Mouse (Mus musculus): ENCODE measurements at regions not wholly inside any gene's neighbourhood (a gene's known extent, or its start where the extent isn't known, plus 50 kb on each side); places are given as distances from the start of the nearest gene placed in this dataset.

DNA sequence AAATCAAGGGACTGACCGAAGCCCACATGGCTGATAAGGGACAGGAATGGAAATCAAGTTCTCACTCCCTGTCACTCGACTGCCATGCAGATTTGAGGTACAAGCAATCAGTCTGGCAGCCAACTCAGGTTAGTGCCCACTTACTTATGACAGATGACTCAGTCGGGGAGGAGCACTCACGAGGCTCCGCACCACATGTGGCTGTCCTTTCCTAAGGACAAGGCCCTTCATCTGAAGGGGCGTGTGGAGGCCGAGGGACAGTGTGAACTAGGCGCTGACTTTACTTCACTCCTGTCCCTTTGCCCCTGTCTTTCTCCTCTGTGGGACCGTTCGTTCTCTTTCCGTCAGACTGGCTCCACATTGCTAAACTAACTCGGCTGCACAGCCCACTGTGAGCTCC is 139.7 kb upstream of the Azi2 start:
- Histone ChIP-seq H3K36me3 (ENCODE audit: control insufficient read depth, insufficient read depth, low read length) (no peaks in the 10 kb centered on the region), H3K9me3 (ENCODE audit: control insufficient read depth, low read length) (no peaks in the 10 kb centered on the region), H3K4me3 (ENCODE audit: control insufficient read depth in 1 of 2, insufficient read depth in 1 of 2, low read depth in 1 of 2, low read length in 2 of 2) (no peak overlapping the region), H3K4me2 (ENCODE audit: low read length) (no peak overlapping the region), H3K4me1 (ENCODE audit: control insufficient read depth in 2 of 2, insufficient read depth in 2 of 2, low read length in 2 of 2) (peaks cover 6% of the 10 kb centered on the region in 2 experiments; a peak in 2 of 4 replicates), H3K27me3 (ENCODE audit: control insufficient read depth, insufficient read depth, low read length) (no peaks in the 10 kb centered on the region), H3K27ac (replicated peaks in 1 of 2; ENCODE audit: control insufficient read depth in 1 of 2, insufficient read depth in 1 of 2, low read depth in 2 of 2, low read length in 2 of 2) (no peak overlapping the region), H3K9ac (ENCODE audit: low read length) (no peak overlapping the region)
- WGBS: 50% methylated on average over 12 of the region's 12 CpGs
- ATAC-seq (ENCODE audit: insufficient number of reproducible peaks, insufficient read depth, low FRiP score, low read depth): no peak

DNA sequence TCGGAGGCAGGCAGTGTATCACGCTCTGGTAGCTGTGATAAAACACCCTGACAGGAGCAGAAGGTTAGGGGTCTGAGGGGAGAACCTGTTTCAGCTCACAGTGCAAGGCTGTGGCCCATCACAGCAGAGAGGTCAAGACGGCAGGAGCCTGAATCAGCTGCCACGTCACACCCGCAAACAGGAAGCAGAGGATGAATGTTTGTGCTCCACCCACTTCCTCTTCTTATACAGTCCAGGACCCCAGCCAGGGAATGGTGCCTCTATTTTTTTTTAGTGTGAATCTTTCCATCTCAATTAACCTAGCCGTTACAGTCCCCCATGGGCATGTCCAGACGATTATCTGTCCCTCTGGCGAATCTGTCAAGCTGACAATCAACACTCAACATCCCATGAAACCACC is 143.8 kb upstream of the Azi2 start:
- H3K4me1 ChIP-seq (ENCODE audit: control insufficient read depth in 2 of 2, insufficient read depth in 2 of 2, low read length in 2 of 2): peaks cover 6% of the 10 kb centered on the region in 2 experiments; a peak in 2 of 4 replicates
- no peak for ATAC-seq (ENCODE audit: insufficient number of reproducible peaks, insufficient read depth, low FRiP score, low read depth)
- H3K9me3 ChIP-seq (ENCODE audit: control insufficient read depth, low read length): no peaks in the 10 kb centered on the region
- H3K36me3 ChIP-seq (ENCODE audit: control insufficient read depth, insufficient read depth, low read length): no peaks in the 10 kb centered on the region
- no peak overlapping the region for H3K4me2 ChIP-seq (ENCODE audit: low read length)
- 59% methylated on average over 8 of the region's 8 CpGs for WGBS
- no peak overlapping the region for H3K27ac ChIP-seq (replicated peaks in 1 of 2; ENCODE audit: control insufficient read depth in 1 of 2, insufficient read depth in 1 of 2, low read depth in 2 of 2, low read length in 2 of 2)
- H3K27me3 ChIP-seq (ENCODE audit: control insufficient read depth, insufficient read depth, low read length): no peaks in the 10 kb centered on the region
- no peak overlapping the region for H3K9ac ChIP-seq (ENCODE audit: low read length)
- H3K4me3 ChIP-seq (ENCODE audit: control insufficient read depth in 1 of 2, insufficient read depth in 1 of 2, low read depth in 1 of 2, low read length in 2 of 2): no peak overlapping the region

GRCm38 (mm10) chr9:117892601-117893000 is 147.7 kb upstream of the Azi2 start:
- Histone ChIP-seq H3K4me2 (ENCODE audit: low read length) (no peak overlapping the region), H3K36me3 (ENCODE audit: control insufficient read depth, insufficient read depth, low read length) (no peaks in the 10 kb centered on the region), H3K4me3 (ENCODE audit: control insufficient read depth in 1 of 2, insufficient read depth in 1 of 2, low read depth in 1 of 2, low read length in 2 of 2) (no peak overlapping the region), H3K9ac (ENCODE audit: low read length) (no peak overlapping the region), H3K27ac (replicated peaks in 1 of 2; ENCODE audit: control insufficient read depth in 1 of 2, insufficient read depth in 1 of 2, low read depth in 2 of 2, low read length in 2 of 2) (no peak overlapping the region), H3K9me3 (ENCODE audit: control insufficient read depth, low read length) (no peaks in the 10 kb centered on the region), H3K27me3 (ENCODE audit: control insufficient read depth, insufficient read depth, low read length) (no peaks in the 10 kb centered on the region), H3K4me1 (ENCODE audit: control insufficient read depth in 2 of 2, insufficient read depth in 2 of 2, low read length in 2 of 2) (no peaks in the 10 kb centered on the region)
- no peak for ATAC-seq (ENCODE audit: insufficient number of reproducible peaks, insufficient read depth, low FRiP score, low read depth)
- WGBS: 83% methylated on average over 6 of the region's 6 CpGs

- peak overlapping the region; percentile 97 for H3K4me2 ChIP-seq (ENCODE audit: low read length)
- no peak overlapping the region for H3K9ac ChIP-seq (ENCODE audit: low read length)
- no peaks in the 10 kb centered on the region for H3K9me3 ChIP-seq (ENCODE audit: control insufficient read depth, low read length)
- H3K27ac ChIP-seq (replicated peaks in 1 of 2; ENCODE audit: control insufficient read depth in 1 of 2, insufficient read depth in 1 of 2, low read depth in 2 of 2, low read length in 2 of 2): no peak overlapping the region
- H3K4me3 ChIP-seq (ENCODE audit: control insufficient read depth in 1 of 2, insufficient read depth in 1 of 2, low read depth in 1 of 2, low read length in 2 of 2): peak overlapping the region in 1 of 2 experiments; percentile 54; a peak in 2 of 4 replicates
- no peaks in the 10 kb centered on the region for H3K36me3 ChIP-seq (ENCODE audit: control insufficient read depth, insufficient read depth, low read length)
- peaks cover 45% of the 10 kb centered on the region for H3K27me3 ChIP-seq (ENCODE audit: control insufficient read depth, insufficient read depth, low read length)
- 26% methylated on average over 8 of the region's 8 CpGs for WGBS
- no peak for ATAC-seq (ENCODE audit: insufficient number of reproducible peaks, insufficient read depth, low FRiP score, low read depth)
- peaks cover 0 to 11% of the 10 kb centered on the region in 2 experiments; a peak in 2 of 4 replicates for H3K4me1 ChIP-seq (ENCODE audit: control insufficient read depth in 2 of 2, insufficient read depth in 2 of 2, low read length in 2 of 2)
These were observed 167.1 kb upstream of the Azi2 start for GRCm38 (mm10) chr9:117873172-117873571.

GRCm38 (mm10) chr9:117872387-117873081 is 167.8 kb upstream of the Azi2 start:
- peak overlapping the region; percentile 47; the same call in 1 of the 2 replicates for H3K9ac ChIP-seq (ENCODE audit: low read length)
- ATAC-seq (ENCODE audit: insufficient number of reproducible peaks, insufficient read depth, low FRiP score, low read depth): no peak
- peak overlapping the region; percentile 42 to 54 for H3K4me3 ChIP-seq (ENCODE audit: control insufficient read depth in 1 of 2, insufficient read depth in 1 of 2, low read depth in 1 of 2, low read length in 2 of 2)
- H3K27me3 ChIP-seq (ENCODE audit: control insufficient read depth, insufficient read depth, low read length): peaks cover 45% of the 10 kb centered on the region
- H3K4me1 ChIP-seq (ENCODE audit: control insufficient read depth in 2 of 2, insufficient read depth in 2 of 2, low read length in 2 of 2): peaks cover 0 to 11% of the 10 kb centered on the region in 2 experiments; a peak in 2 of 4 replicates
- no peak overlapping the region for H3K27ac ChIP-seq (replicated peaks in 1 of 2; ENCODE audit: control insufficient read depth in 1 of 2, insufficient read depth in 1 of 2, low read depth in 2 of 2, low read length in 2 of 2)
- WGBS: under 1% methylated on average over 68 of the region's 70 CpGs
- H3K4me2 ChIP-seq (ENCODE audit: low read length): peak overlapping the region; percentile 97
- H3K9me3 ChIP-seq (ENCODE audit: control insufficient read depth, low read length): no peaks in the 10 kb centered on the region
- no peaks in the 10 kb centered on the region for H3K36me3 ChIP-seq (ENCODE audit: control insufficient read depth, insufficient read depth, low read length)

- ATAC-seq (ENCODE audit: insufficient number of reproducible peaks, insufficient read depth, low FRiP score, low read depth): no peak
These were observed 168.3 kb upstream of the Azi2 start for GRCm38 (mm10) chr9:117872021-117872386.

DNA sequence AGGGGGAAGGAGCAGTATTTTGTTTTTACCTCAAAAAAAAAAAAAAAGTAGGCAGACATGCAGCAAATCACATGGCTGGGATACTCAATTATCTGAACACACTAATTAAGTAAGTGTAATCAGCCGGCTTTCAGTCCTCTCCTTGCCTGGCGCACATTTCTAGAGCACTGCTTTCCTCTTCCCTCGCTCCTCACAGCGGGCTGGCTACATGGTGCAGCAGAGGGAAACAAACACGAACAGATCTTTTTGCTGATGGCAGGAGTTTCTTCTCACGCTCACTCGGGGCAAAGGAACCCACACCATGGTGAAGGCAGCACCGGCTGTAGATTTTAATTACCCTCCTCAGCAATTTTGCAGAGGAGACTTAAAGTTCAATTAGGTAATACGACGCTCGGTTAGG is 169.7 kb upstream of the Azi2 start:
- WGBS: 77% methylated on average over 11 of the region's 11 CpGs
- Histone ChIP-seq H3K27ac (replicated peaks in 1 of 2; ENCODE audit: control insufficient read depth in 1 of 2, insufficient read depth in 1 of 2, low read depth in 2 of 2, low read length in 2 of 2) (no peak overlapping the region), H3K9me3 (ENCODE audit: control insufficient read depth, low read length) (no peaks in the 10 kb centered on the region), H3K4me1 (ENCODE audit: control insufficient read depth in 2 of 2, insufficient read depth in 2 of 2, low read length in 2 of 2) (peaks cover 0 to 11% of the 10 kb centered on the region in 2 experiments; a peak in 2 of 4 replicates), H3K36me3 (ENCODE audit: control insufficient read depth, insufficient read depth, low read length) (no peaks in the 10 kb centered on the region), H3K27me3 (ENCODE audit: control insufficient read depth, insufficient read depth, low read length) (peaks cover 45% of the 10 kb centered on the region), H3K4me2 (ENCODE audit: low read length) (no peak overlapping the region), H3K9ac (ENCODE audit: low read length) (no peak overlapping the region), H3K4me3 (ENCODE audit: control insufficient read depth in 1 of 2, insufficient read depth in 1 of 2, low read depth in 1 of 2, low read length in 2 of 2) (no peak overlapping the region)
- no peak for ATAC-seq (ENCODE audit: insufficient number of reproducible peaks, insufficient read depth, low FRiP score, low read depth)

More at GRCm38 (mm10) chr9:117872021-117872386, 168.3 kb upstream of the Azi2 start:
- Histone ChIP-seq H3K27me3 (ENCODE audit: control insufficient read depth, insufficient read depth, low read length) (peaks cover 45% of the 10 kb centered on the region), H3K4me1 (ENCODE audit: control insufficient read depth in 2 of 2, insufficient read depth in 2 of 2, low read length in 2 of 2) (peaks cover 0 to 11% of the 10 kb centered on the region in 2 experiments; a peak in 2 of 4 replicates), H3K9me3 (ENCODE audit: control insufficient read depth, low read length) (no peaks in the 10 kb centered on the region), H3K27ac (replicated peaks in 1 of 2; ENCODE audit: control insufficient read depth in 1 of 2, insufficient read depth in 1 of 2, low read depth in 2 of 2, low read length in 2 of 2) (no peak overlapping the region), H3K4me3 (ENCODE audit: control insufficient read depth in 1 of 2, insufficient read depth in 1 of 2, low read depth in 1 of 2, low read length in 2 of 2) (peak overlapping the region; percentile 42 to 54), H3K4me2 (ENCODE audit: low read length) (peak overlapping the region; percentile 97), H3K9ac (ENCODE audit: low read length) (no peak overlapping the region), H3K36me3 (ENCODE audit: control insufficient read depth, insufficient read depth, low read length) (no peaks in the 10 kb centered on the region)
- WGBS: under 1% methylated on average over 15 of the region's 15 CpGs

- Histone ChIP-seq H3K27ac (replicated peaks in 1 of 2; ENCODE audit: control insufficient read depth in 1 of 2, insufficient read depth in 1 of 2, low read depth in 2 of 2, low read length in 2 of 2) (no peak overlapping the region), H3K9ac (ENCODE audit: low read length) (no peak overlapping the region), H3K36me3 (ENCODE audit: control insufficient read depth, insufficient read depth, low read length) (no peaks in the 10 kb centered on the region), H3K9me3 (ENCODE audit: control insufficient read depth, low read length) (no peaks in the 10 kb centered on the region), H3K4me2 (ENCODE audit: low read length) (no peak overlapping the region), H3K27me3 (ENCODE audit: control insufficient read depth, insufficient read depth, low read length) (no peaks in the 10 kb centered on the region), H3K4me1 (ENCODE audit: control insufficient read depth in 2 of 2, insufficient read depth in 2 of 2, low read length in 2 of 2) (no peaks in the 10 kb centered on the region), H3K4me3 (ENCODE audit: control insufficient read depth in 1 of 2, insufficient read depth in 1 of 2, low read depth in 1 of 2, low read length in 2 of 2) (no peak overlapping the region)
- no peak for ATAC-seq (ENCODE audit: insufficient number of reproducible peaks, insufficient read depth, low FRiP score, low read depth)
- 74% methylated on average over 3 of the region's 3 CpGs for WGBS
These were observed 176.4 kb upstream of the Azi2 start for GRCm38 (mm10) chr9:117863944-117864343.

All from heart, embryonic 14.5 days (tissue).